Comparison of ENCODE assay signal across 11 mouse cellular contexts in the genomic region with DNA sequence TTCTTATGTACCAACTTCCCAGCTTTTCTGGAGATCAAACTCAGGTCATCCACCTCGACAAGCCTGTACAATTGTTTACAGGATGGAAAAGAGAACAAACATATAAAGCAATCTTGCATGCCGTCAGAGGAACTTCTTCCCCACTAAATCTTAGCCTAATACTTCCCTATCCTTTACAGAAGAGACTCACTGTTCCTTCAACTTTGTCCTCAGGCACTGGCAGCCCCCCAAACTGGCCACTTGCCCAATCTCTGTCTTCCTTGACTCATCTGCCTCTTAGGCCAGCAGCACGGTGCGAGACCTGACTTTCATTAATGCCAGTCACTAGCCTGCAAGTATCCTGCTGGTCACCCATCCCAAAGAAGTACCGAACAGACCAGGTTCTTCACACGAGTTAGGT. TPM values are rescaled to one million over a fixed set of nuclear protein-coding genes. Genes with fewer than 3 reads are reported as not detected.
DNase-seq lines count a peak whose midpoint lies in the region; ATAC-seq and TF ChIP-seq lines count a peak whose summit lies in the region.
"Had no signal": no experiment of that assay in that cellular context is flagged by ENCODE, and none has a peak within 500 bp of the region (broad histone marks: within the 10 kb centered on the region; RNA-seq: fewer than 3 reads in every experiment).

No protein-coding gene starts in this region.

- no peak overlapping the region for H3K4me3 ChIP-seq in liver, postnatal 0 days (ENCODE audit: low read depth, low read length)
- no peak overlapping the region for H3K4me3 ChIP-seq in intestine, postnatal 0 days (ENCODE audit: low read depth, low read length)
- H3K4me3 ChIP-seq: hindbrain, embryonic 15.5 days; limb, embryonic 13.5 days had no signal

- no peak overlapping the region for H3K4me2 ChIP-seq in liver, postnatal 0 days (ENCODE audit: low read depth, low read length)
- no peak overlapping the region for H3K4me2 ChIP-seq in intestine, postnatal 0 days (replicated peaks; ENCODE audit: low read depth)
- H3K4me2 ChIP-seq: hindbrain, embryonic 15.5 days; limb, embryonic 13.5 days had no signal

- intact Hi-C loops in gastrocnemius, postnatal 14 days (cut with DNase I; ENCODE audit: low total_unique reads), result no loop called here

- peak; percentile 73 for TF ChIP-seq EP300 in liver, postnatal 0 days (IDR thresholded peaks at IDR 0.05; ENCODE audit: low read depth)

- H3K27me3 ChIP-seq in liver, postnatal 0 days (ENCODE audit: insufficient read depth, low read length), result no peaks in the 10 kb centered on the region
- H3K27me3 ChIP-seq in intestine, postnatal 0 days (replicated peaks; ENCODE audit: control insufficient read depth, insufficient read depth, low read length), result no peaks in the 10 kb centered on the region
- H3K27me3 ChIP-seq: hindbrain, embryonic 15.5 days; limb, embryonic 13.5 days; Patski had no signal

- no peak overlapping the region for H3K27ac ChIP-seq in liver, postnatal 0 days (ENCODE audit: low read depth)
- H3K27ac ChIP-seq in intestine, postnatal 0 days (ENCODE audit: low read depth, low read length), result no peak overlapping the region
- H3K27ac ChIP-seq: hindbrain, embryonic 15.5 days; limb, embryonic 13.5 days had no signal

- no peaks in the 10 kb centered on the region for H3K9me3 ChIP-seq in liver, postnatal 0 days (ENCODE audit: low read length)
- no peaks in the 10 kb centered on the region for H3K9me3 ChIP-seq in intestine, postnatal 0 days (ENCODE audit: control insufficient read depth)
- H3K9me3 ChIP-seq: hindbrain, embryonic 15.5 days; limb, embryonic 13.5 days had no signal

- 64% methylated on average over 6 of the region's 6 CpGs for WGBS in liver, postnatal 0 days (ENCODE audit: insufficient replicate concordance)
- 71% methylated on average over 6 of the region's 6 CpGs for WGBS in intestine, postnatal 0 days

- DNase-seq in liver, postnatal 0 days, result peak; percentile 37
- no peak for DNase-seq in liver
- peak; percentile 79 for DNase-seq in adrenal gland, adult 8-10 months
- peak; percentile 68 for DNase-seq in gastrocnemius, postnatal 14 days
- DNase-seq in lung, postnatal 10 days, result peak; percentile 77
- DNase-seq in frontal cortex, postnatal 14 days (ENCODE audit: low spot score in 2 of 2), result no peak

- TF ChIP-seq CTCF in liver, postnatal 0 days (IDR thresholded peaks at IDR 0.05; ENCODE audit: low read depth), result no peak
- no peak for TF ChIP-seq CTCF in intestine, postnatal 0 days (IDR thresholded peaks at IDR 0.05; ENCODE audit: low read depth)

- ATAC-seq in liver, postnatal 0 days, result peak; percentile 45
- ATAC-seq in CD4-positive, CD25-positive, alpha-beta regulatory T cell, adult 4 months, result no peak
- no peak for ATAC-seq in intestine, postnatal 0 days
- ATAC-seq: Patski had no signal

- no peaks in the 10 kb centered on the region for H3K36me3 ChIP-seq in liver, postnatal 0 days (replicated peaks; ENCODE audit: insufficient read depth, low read length)
- no peaks in the 10 kb centered on the region for H3K36me3 ChIP-seq in intestine, postnatal 0 days (ENCODE audit: control insufficient read depth, insufficient read depth)
- H3K36me3 ChIP-seq: hindbrain, embryonic 15.5 days; limb, embryonic 13.5 days had no signal

- H3K9ac ChIP-seq in liver, postnatal 0 days (replicated peaks), result no peak overlapping the region
- no peak overlapping the region for H3K9ac ChIP-seq in intestine, postnatal 0 days (ENCODE audit: low read depth, low read length)
- H3K9ac ChIP-seq: hindbrain, embryonic 15.5 days; limb, embryonic 13.5 days had no signal

- no peaks in the 10 kb centered on the region for H3K4me1 ChIP-seq in liver, postnatal 0 days (ENCODE audit: insufficient read depth)
- no peaks in the 10 kb centered on the region for H3K4me1 ChIP-seq in intestine, postnatal 0 days (replicated peaks; ENCODE audit: control insufficient read depth, insufficient read depth, low read length)
- H3K4me1 ChIP-seq: hindbrain, embryonic 15.5 days; limb, embryonic 13.5 days had no signal

RNA-seq across cellular contexts. Expression of gene Ncoa1, which starts 11.4 kb away (rescaled TPM):
- polyA plus RNA-seq in liver, postnatal 0 days (2015; fragmentation: Nextera tagmentation; extraction: Ambion mirVana), result 2.2 and 2.5 TPM in 2 replicates
- total RNA-seq in adrenal gland, adult 8-10 months (2022), result 10 to 100 TPM; 33.7 to 62.3 (median 46.2) TPM
- total RNA-seq in gastrocnemius, postnatal 14 days (2021), result 10 to 100 TPM; 23.0 to 23.5 TPM
- 10 to 100 TPM; 12.5 to 14.6 TPM for polyA plus RNA-seq in CD4-positive, CD25-positive, alpha-beta regulatory T cell, adult 4 months (2017; shearing (Covaris generic))
- polyA plus RNA-seq in intestine, postnatal 0 days (2015; fragmentation: Nextera tagmentation; extraction: Ambion mirVana), result 6.0 and 6.6 TPM in 2 replicates

Comparison
In these comparisons a context has a peak if more than half of its experiments do, and no peak if none do; other contexts are left out.
1. DNase-seq: peak in liver, postnatal 0 days (single experiment), adrenal gland, adult 8-10 months (single experiment), gastrocnemius, postnatal 14 days (single experiment) and lung, postnatal 10 days (single experiment); none in liver (single experiment) and frontal cortex, postnatal 14 days (0 of 2).